Mouse (Mus musculus) mouse trophoblast stem cell (cell line): ENCODE data around the gene Pxdc1.

Source experiments
- in situ Hi-C, 2 experiments: fragments of 300-500 bp; cut with MseI, MboI; formaldehyde crosslinking; loops; 2 replicates in 1 of 2; 3 replicates in 1 of 2; pipeline ENCODE4 v1.15.1; 2025

The Pxdc1 gene

GRCm38 (mm10) chr13:34602757-34603156 lies 50.5 kb downstream of the Pxdc1 start:
- in situ Hi-C loops, result no loop called here

- in situ Hi-C loops, result no loop called here
Observed at GRCm38 (mm10) chr13:34596797-34597196, 56.5 kb downstream of the Pxdc1 start.
